Mouse (Mus musculus): ENCODE data around the gene Drd4. TPM values are rescaled to one million over a fixed set of nuclear protein-coding genes. Genes with fewer than 3 reads are reported as not detected.

Drd4 gene
- 1.7 TPM for polyA plus RNA-seq (2014; fragmentation: Illumina TruSeq; extraction: RNeasy Lipid Tissue Mini Kit (QIAGEN cat#74804); ENCODE audit: low read depth, low replicate concordance)

GRCm38 (mm10) chr7:141291921-141292582 lies at the start of gene Drd4:
Drd4 (plus strand) TSS chr7:141292006.

GRCm38 (mm10) chr7:141265739-141266561 lies 25.9 kb upstream of the Drd4 start, which contains the start of gene Irf7:
Irf7 (minus strand) TSS chr7:141266481.

GRCm38 (mm10) chr7:141276546-141276945 lies 15.3 kb upstream of the Drd4 start, which contains the start of gene Cdhr5:
Cdhr5 (minus strand) TSS chr7:141276786.

GRCm38 (mm10) chr7:141278766-141279590 lies 12.8 kb upstream of the Drd4 start, which contains the start of gene Sct:
Sct (minus strand) TSS chr7:141279133.

GRCm38 (mm10) chr7:141327469-141328372 lies 35.9 kb downstream of the Drd4 start, which contains the start of the genes Deaf1 and Tmem80:
Deaf1 (minus strand) TSS chr7:141327690.
Tmem80 (plus strand) TSS chr7:141327739.

GRCm38 (mm10) chr7:141338576-141339131 lies 46.8 kb downstream of the Drd4 start, which contains the start of gene Eps8l2:
Eps8l2 (plus strand) TSS chr7:141338880.

Other genes with a start within 250 kb of the Drd4 start
- gene B4galnt4, start 230.9 kb upstream of the Drd4 start, polyA plus RNA-seq (2014; fragmentation: Illumina TruSeq; extraction: RNeasy Lipid Tissue Mini Kit (QIAGEN cat#74804); ENCODE audit: low read depth, low replicate concordance) = 5.2 TPM
- 16.8 TPM for gene Pkp3, start 213.8 kb upstream of the Drd4 start, polyA plus RNA-seq (2014; fragmentation: Illumina TruSeq; extraction: RNeasy Lipid Tissue Mini Kit (QIAGEN cat#74804); ENCODE audit: low read depth, low replicate concordance)
- 17.6 TPM for gene Sigirr, start 191.4 kb upstream of the Drd4 start, polyA plus RNA-seq (2014; fragmentation: Illumina TruSeq; extraction: RNeasy Lipid Tissue Mini Kit (QIAGEN cat#74804); ENCODE audit: low read depth, low replicate concordance)
- 4.5 TPM for gene Ano9, start 174.2 kb upstream of the Drd4 start, polyA plus RNA-seq (2014; fragmentation: Illumina TruSeq; extraction: RNeasy Lipid Tissue Mini Kit (QIAGEN cat#74804); ENCODE audit: low read depth, low replicate concordance)
- 39.9 TPM for gene Ptdss2, start 169.6 kb upstream of the Drd4 start, polyA plus RNA-seq (2014; fragmentation: Illumina TruSeq; extraction: RNeasy Lipid Tissue Mini Kit (QIAGEN cat#74804); ENCODE audit: low read depth, low replicate concordance)
- gene Rnh1, start 119.1 kb upstream of the Drd4 start, polyA plus RNA-seq (2014; fragmentation: Illumina TruSeq; extraction: RNeasy Lipid Tissue Mini Kit (QIAGEN cat#74804); ENCODE audit: low read depth, low replicate concordance) = 180 TPM
- gene Hras, start 98.0 kb upstream of the Drd4 start, polyA plus RNA-seq (2014; fragmentation: Illumina TruSeq; extraction: RNeasy Lipid Tissue Mini Kit (QIAGEN cat#74804); ENCODE audit: low read depth, low replicate concordance) = 49.0 TPM
- gene Lrrc56, start 97.8 kb upstream of the Drd4 start, polyA plus RNA-seq (2014; fragmentation: Illumina TruSeq; extraction: RNeasy Lipid Tissue Mini Kit (QIAGEN cat#74804); ENCODE audit: low read depth, low replicate concordance) = 12.2 TPM
- 11.3 TPM for gene Lmntd2, start 77.9 kb upstream of the Drd4 start, polyA plus RNA-seq (2014; fragmentation: Illumina TruSeq; extraction: RNeasy Lipid Tissue Mini Kit (QIAGEN cat#74804); ENCODE audit: low read depth, low replicate concordance)
- 40.8 TPM for gene Rassf7, start 76.1 kb upstream of the Drd4 start, polyA plus RNA-seq (2014; fragmentation: Illumina TruSeq; extraction: RNeasy Lipid Tissue Mini Kit (QIAGEN cat#74804); ENCODE audit: low read depth, low replicate concordance)
- gene Phrf1, start 63.2 kb upstream of the Drd4 start, polyA plus RNA-seq (2014; fragmentation: Illumina TruSeq; extraction: RNeasy Lipid Tissue Mini Kit (QIAGEN cat#74804); ENCODE audit: low read depth, low replicate concordance) = 67.3 TPM
- gene Irf7, start 25.5 kb upstream of the Drd4 start, polyA plus RNA-seq (2014; fragmentation: Illumina TruSeq; extraction: RNeasy Lipid Tissue Mini Kit (QIAGEN cat#74804); ENCODE audit: low read depth, low replicate concordance) = 29.8 TPM
- gene Cdhr5, start 15.2 kb upstream of the Drd4 start, polyA plus RNA-seq (2014; fragmentation: Illumina TruSeq; extraction: RNeasy Lipid Tissue Mini Kit (QIAGEN cat#74804); ENCODE audit: low read depth, low replicate concordance) = 18.4 TPM
- 3.7 TPM for gene Sct, start 12.9 kb upstream of the Drd4 start, polyA plus RNA-seq (2014; fragmentation: Illumina TruSeq; extraction: RNeasy Lipid Tissue Mini Kit (QIAGEN cat#74804); ENCODE audit: low read depth, low replicate concordance)
- gene Deaf1, start 35.7 kb downstream of the Drd4 start, polyA plus RNA-seq (2014; fragmentation: Illumina TruSeq; extraction: RNeasy Lipid Tissue Mini Kit (QIAGEN cat#74804); ENCODE audit: low read depth, low replicate concordance) = 27.2 TPM
- 48.5 TPM for gene Tmem80, start 35.7 kb downstream of the Drd4 start, polyA plus RNA-seq (2014; fragmentation: Illumina TruSeq; extraction: RNeasy Lipid Tissue Mini Kit (QIAGEN cat#74804); ENCODE audit: low read depth, low replicate concordance)
- 16.2 TPM for gene Eps8l2, start 46.9 kb downstream of the Drd4 start, polyA plus RNA-seq (2014; fragmentation: Illumina TruSeq; extraction: RNeasy Lipid Tissue Mini Kit (QIAGEN cat#74804); ENCODE audit: low read depth, low replicate concordance)
- gene Taldo1, start 100.2 kb downstream of the Drd4 start, polyA plus RNA-seq (2014; fragmentation: Illumina TruSeq; extraction: RNeasy Lipid Tissue Mini Kit (QIAGEN cat#74804); ENCODE audit: low read depth, low replicate concordance) = 268 TPM
- 49.8 TPM for gene Gatd1, start 122.1 kb downstream of the Drd4 start, polyA plus RNA-seq (2014; fragmentation: Illumina TruSeq; extraction: RNeasy Lipid Tissue Mini Kit (QIAGEN cat#74804); ENCODE audit: low read depth, low replicate concordance)
- gene Cend1, start 137.5 kb downstream of the Drd4 start, polyA plus RNA-seq (2014; fragmentation: Illumina TruSeq; extraction: RNeasy Lipid Tissue Mini Kit (QIAGEN cat#74804); ENCODE audit: low read depth, low replicate concordance) = 0.17 TPM
- gene Slc25a22, start 145.9 kb downstream of the Drd4 start, polyA plus RNA-seq (2014; fragmentation: Illumina TruSeq; extraction: RNeasy Lipid Tissue Mini Kit (QIAGEN cat#74804); ENCODE audit: low read depth, low replicate concordance) = 75.9 TPM
- gene Pidd1, start 152.0 kb downstream of the Drd4 start, polyA plus RNA-seq (2014; fragmentation: Illumina TruSeq; extraction: RNeasy Lipid Tissue Mini Kit (QIAGEN cat#74804); ENCODE audit: low read depth, low replicate concordance) = 4.1 TPM
- 1,068 TPM for gene Rplp2, start 155.4 kb downstream of the Drd4 start, polyA plus RNA-seq (2014; fragmentation: Illumina TruSeq; extraction: RNeasy Lipid Tissue Mini Kit (QIAGEN cat#74804); ENCODE audit: low read depth, low replicate concordance)
- 949 TPM for gene Pnpla2, start 163.2 kb downstream of the Drd4 start, polyA plus RNA-seq (2014; fragmentation: Illumina TruSeq; extraction: RNeasy Lipid Tissue Mini Kit (QIAGEN cat#74804); ENCODE audit: low read depth, low replicate concordance)
- 58.5 TPM for gene Cracr2b, start 169.1 kb downstream of the Drd4 start, polyA plus RNA-seq (2014; fragmentation: Illumina TruSeq; extraction: RNeasy Lipid Tissue Mini Kit (QIAGEN cat#74804); ENCODE audit: low read depth, low replicate concordance)
- gene Cd151, start 175.4 kb downstream of the Drd4 start, polyA plus RNA-seq (2014; fragmentation: Illumina TruSeq; extraction: RNeasy Lipid Tissue Mini Kit (QIAGEN cat#74804); ENCODE audit: low read depth, low replicate concordance) = 308 TPM
- gene Polr2l, start 183.1 kb downstream of the Drd4 start, polyA plus RNA-seq (2014; fragmentation: Illumina TruSeq; extraction: RNeasy Lipid Tissue Mini Kit (QIAGEN cat#74804); ENCODE audit: low read depth, low replicate concordance) = 42.2 TPM
- gene Tspan4, start 183.2 kb downstream of the Drd4 start, polyA plus RNA-seq (2014; fragmentation: Illumina TruSeq; extraction: RNeasy Lipid Tissue Mini Kit (QIAGEN cat#74804); ENCODE audit: low read depth, low replicate concordance) = 49.5 TPM
- 90.3 TPM for gene Chid1, start 247.9 kb downstream of the Drd4 start, polyA plus RNA-seq (2014; fragmentation: Illumina TruSeq; extraction: RNeasy Lipid Tissue Mini Kit (QIAGEN cat#74804); ENCODE audit: low read depth, low replicate concordance)

Data from adipose tissue, adult 10 weeks (tissue).